Mouse (Mus musculus) CH12.LX (cell line): ENCODE data around the gene C1ra. TPM values are rescaled to one million over a fixed set of nuclear protein-coding genes. Genes with fewer than 3 reads are reported as not detected.

Experiments
- DNase-seq: peaks from one replicate; pipeline ENCODE4 v3.0.0-alpha.2; 2013; ENCODE audit errors: extremely low read depth
- H3K27ac ChIP-seq: 2 replicates; pipeline ENCODE4 v1.5.1; 2012; ENCODE audit warnings: low read depth, mild to moderate bottlenecking, control low read depth, moderate library complexity; ENCODE audit not compliant: insufficient read depth
- H3K27me3 ChIP-seq: replicated peaks from 2 replicates; pipeline ENCODE3; 2012; ENCODE audit warnings: inconsistent platforms
- H3K36me3 ChIP-seq, 2 experiments: replicated peaks in 1 of 2; 2 replicates each; pipeline versions ENCODE3 to v1.6.1; 2012; ENCODE audit warnings: inconsistent platforms in 1 of 2, low read length in 1 of 2, mild to moderate bottlenecking in 1 of 2, mixed read lengths in 1 of 2, moderate library complexity in 1 of 2; ENCODE audit not compliant: control insufficient read depth in 1 of 2, insufficient read depth in 1 of 2
- H3K4me1 ChIP-seq, 2 experiments: 2 replicates each; pipeline ENCODE4 v1.6.1; 2012; ENCODE audit warnings: inconsistent platforms in 1 of 2, moderate library complexity in 1 of 2; ENCODE audit not compliant: insufficient read depth in 2 of 2, control insufficient read depth in 1 of 2
- H3K4me2 ChIP-seq: 2 replicates; pipeline ENCODE4 v1.6.1; 2012; ENCODE audit warnings: low read depth, mild to moderate bottlenecking, control low read depth; ENCODE audit not compliant: poor library complexity, insufficient read depth, severe bottlenecking
- H3K4me3 ChIP-seq, 3 experiments: fragments of 150-350 bp in 1 of 3; sonication (generic) in 1 of 3; replicated peaks in 1 of 3; 2 replicates each; pipeline versions ENCODE3 to v1.5.1; 2011 to 2012; ENCODE audit warnings: low read depth in 2 of 3, low read length in 2 of 3, mild to moderate bottlenecking in 2 of 3, moderate library complexity in 2 of 3, control low read depth in 1 of 3, improper control_type of control experiment in 1 of 3, inconsistent platforms in 1 of 3, mixed read lengths in 1 of 3; ENCODE audit not compliant: poor library complexity in 1 of 3
- H3K79me2 ChIP-seq: replicated peaks from 2 replicates; pipeline ENCODE4 v1.6.1; 2012; ENCODE audit warnings: mild to moderate bottlenecking, moderate library complexity; ENCODE audit not compliant: control insufficient read depth, poor library complexity, insufficient read depth, severe bottlenecking; ENCODE audit errors: extremely low read depth
- H3K9ac ChIP-seq: 2 replicates; pipeline ENCODE4 v1.6.1; 2012; ENCODE audit warnings: low read depth, mild to moderate bottlenecking, control low read depth, moderate library complexity; ENCODE audit not compliant: insufficient read depth
- H3K9me3 ChIP-seq: replicated peaks from 2 replicates; pipeline ENCODE3; 2012; ENCODE audit warnings: low read length, inconsistent platforms, mixed read lengths
- BHLHE40 ChIP-seq: IDR thresholded peaks from 2 replicates; pipeline ENCODE4 v1.6.1; 2011; ENCODE audit warnings: mild to moderate bottlenecking, low read depth, low read length, improper control_type of control experiment
- CTCF ChIP-seq, 2 experiments: IDR thresholded peaks in 1 of 2; conservative IDR thresholded peaks in 1 of 2; 2 replicates each; pipeline ENCODE4 v1.5.1; 2011 to 2012; ENCODE audit warnings: low read depth in 2 of 2, low read length in 2 of 2, improper control_type of control experiment in 1 of 2, inconsistent platforms in 1 of 2, mild to moderate bottlenecking in 1 of 2, moderate library complexity in 1 of 2
- E2F4 ChIP-seq: IDR thresholded peaks from 2 replicates; pipeline ENCODE4 v1.6.1; 2011; ENCODE audit warnings: low read depth, low read length, improper control_type of control experiment; ENCODE audit not compliant: insufficient replicate concordance
- EP300 ChIP-seq: IDR thresholded peaks from 2 replicates; pipeline ENCODE4 v1.6.1; 2011; ENCODE audit warnings: low read length, improper control_type of control experiment
- IRF4 ChIP-seq: IDR thresholded peaks from 2 replicates; pipeline ENCODE4 v1.6.1; 2014; ENCODE audit warnings: low read depth, mild to moderate bottlenecking, inconsistent platforms, low read length, improper control_type of control experiment
- MAX ChIP-seq: IDR thresholded peaks from 2 replicates; pipeline ENCODE4 v1.6.1; 2011; ENCODE audit warnings: low read length, improper control_type of control experiment
- MEF2A ChIP-seq: IDR thresholded peaks from 2 replicates; pipeline ENCODE4 v1.6.1; 2014; ENCODE audit warnings: low read depth, mild to moderate bottlenecking, inconsistent platforms, low read length, improper control_type of control experiment, borderline replicate concordance
- MXI1 ChIP-seq: IDR thresholded peaks from 2 replicates; pipeline ENCODE4 v1.6.1; 2011; ENCODE audit warnings: mild to moderate bottlenecking, low read depth, low read length, improper control_type of control experiment
- NELFE ChIP-seq: IDR thresholded peaks from 2 replicates; pipeline ENCODE4 v1.6.1; 2011; ENCODE audit warnings: low read depth, low read length, improper control_type of control experiment
- NRF1 ChIP-seq: IDR thresholded peaks from 2 replicates; pipeline ENCODE4 v1.6.1; 2014; ENCODE audit warnings: low read depth, mild to moderate bottlenecking, inconsistent platforms, low read length, improper control_type of control experiment, moderate library complexity
- RAD21 ChIP-seq: IDR thresholded peaks from 2 replicates; pipeline ENCODE4 v1.6.1; 2011; ENCODE audit warnings: low read depth, mild to moderate bottlenecking, low read length, improper control_type of control experiment, moderate library complexity
- RCOR1 ChIP-seq: conservative IDR thresholded peaks from 2 replicates; pipeline ENCODE4 v1.6.1; 2012; ENCODE audit warnings: low read depth, mild to moderate bottlenecking, inconsistent platforms, low read length, improper control_type of control experiment
- SIN3A ChIP-seq: IDR thresholded peaks from 2 replicates; pipeline ENCODE4 v1.6.1; 2012; ENCODE audit warnings: low read length, improper control_type of control experiment, inconsistent platforms
- SMC3 ChIP-seq: IDR thresholded peaks from 2 replicates; pipeline ENCODE4 v1.6.1; 2011; ENCODE audit warnings: low read depth, low read length, improper control_type of control experiment
- UBTF ChIP-seq: IDR thresholded peaks from 2 replicates; pipeline ENCODE4 v1.6.1; 2012; ENCODE audit warnings: low read depth, mild to moderate bottlenecking, inconsistent platforms, low read length, improper control_type of control experiment, moderate library complexity
- ZKSCAN1 ChIP-seq: IDR thresholded peaks from 2 replicates; pipeline ENCODE4 v1.6.1; 2012; ENCODE audit warnings: low read depth, inconsistent platforms, low read length, improper control_type of control experiment, borderline replicate concordance
- ZMIZ1 ChIP-seq: IDR thresholded peaks from 2 replicates; pipeline ENCODE4 v1.6.1; 2012; ENCODE audit warnings: low read depth, mild to moderate bottlenecking, inconsistent platforms, low read length, improper control_type of control experiment
- ZNF384 ChIP-seq: IDR thresholded peaks from 2 replicates; pipeline ENCODE4 v1.6.1; 2012; ENCODE audit warnings: low read depth, low read length, improper control_type of control experiment, inconsistent platforms
- dilution Hi-C: fragments of 300-500 bp; cut with MboI; formaldehyde crosslinking; loops from 2 replicates; pipeline ENCODE4 v1.14.3; 2020; ENCODE audit warnings: low sequenced_read_pairs; ENCODE audit not compliant: extremely low pct_unique_long_range_greater_than_20kb, extremely low pct_ligation_motif_present
- in situ Hi-C: fragments of 300-500 bp; cut with MboI; formaldehyde crosslinking; loops from 3 replicates; pipeline ENCODE4 v1.14.3; 2019; ENCODE audit warnings: low sequenced_read_pairs, low pct_ligation_motif_present, low pct_unique_long_range_greater_than_20kb, mixed read lengths
- polyA plus RNA-seq: library from polyadenylated mRNA; unstranded; fragments of >175 nt; gene quantifications from 2 replicates; pipeline ENCODE4 v1.2.1, GENCODE M21; 2012; ENCODE audit warnings: low read depth; ENCODE audit not compliant: insufficient read length
- total RNA-seq, 2 experiments: library from RNA; depleted of rRNA; stranded (reverse); fragments of 300-350 nt in 1 of 2; fragments of >200 nt in 1 of 2; gene quantifications; 2 replicates each; pipeline ENCODE4 v1.2.3; 2012 to 2014

C1ra gene
- total RNA-seq (2012; rRNA removed) (8.4 and 9.9 TPM in 2 replicates), total RNA-seq (2014; rRNA removed) (19.8 and 20.1 TPM in 2 replicates), polyA plus RNA-seq (21.9 TPM in 2 replicates)

DNA sequence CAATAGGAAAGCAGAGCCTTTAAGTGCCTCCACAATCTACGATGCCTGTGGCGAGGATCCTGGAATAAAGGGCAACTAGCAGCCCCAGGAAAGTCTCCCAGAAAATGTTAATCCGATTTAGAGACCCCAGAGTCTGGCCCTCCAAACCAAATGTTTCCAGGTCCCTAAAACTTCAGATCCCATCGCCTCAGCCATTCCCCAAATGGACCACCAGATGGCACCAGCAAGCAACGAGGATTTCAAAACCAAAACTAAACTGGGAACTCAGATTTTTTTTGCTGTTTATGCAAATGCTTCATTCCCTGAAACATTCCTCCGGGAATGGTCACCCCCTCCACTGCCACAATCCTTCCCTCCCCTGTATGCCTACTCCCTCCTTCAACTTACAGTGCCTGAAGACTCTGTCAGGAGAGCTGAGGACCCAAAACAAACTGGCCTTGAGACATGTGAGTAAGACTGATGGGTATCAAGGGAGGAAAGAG is at the start of gene C1ra:
TSS of gene C1ra (plus strand) at position 51 of the 482 bp plus-strand sequence.
- peak; percentile 62 for DNase-seq
- Histone ChIP-seq H3K79me2 (no peaks in the 10 kb centered on the region), H3K9ac (peak within 1 kb of the TSS; percentile 28; the same call in 1 of the 2 replicates), H3K4me1 (peaks cover 0 to 11% of the 10 kb centered on the region in 2 experiments; a peak in 2 of 4 replicates), H3K9me3 (no peaks in the 10 kb centered on the region), H3K27me3 (no peaks in the 10 kb centered on the region), H3K27ac (no peak within 1 kb of the TSS), H3K4me2 (peak within 1 kb of the TSS; percentile 93), H3K36me3 (peaks cover 0 to 4% of the 10 kb centered on the region in 2 experiments), H3K4me3 (peak within 1 kb of the TSS; percentile 51 to 75 (median 53))
- peak; percentile 92 for TF ChIP-seq ZNF384
- no peak for TF ChIP-seq RCOR1
- peak; percentile 55 for TF ChIP-seq RAD21
- 0 out of 2 replicates have a peak, but pooled peaks have one; percentile 26 for TF ChIP-seq IRF4
- peak; percentile 79 for TF ChIP-seq SMC3
- TF ChIP-seq BHLHE40 = 0 out of 2 replicates have a peak, but pooled peaks have one; percentile 16
- peak; percentile 73 to 79 for TF ChIP-seq CTCF (conservative IDR thresholded peaks at IDR 0.05 in 1 of 2, IDR thresholded peaks at IDR 0.05 in 1 of 2; ENCODE audit: low read depth in 2 of 2, low read length in 2 of 2)
- TF ChIP-seq MEF2A = 0 out of 2 replicates have a peak, but pooled peaks have one; percentile 24
- TF ChIP-seq MAX = peak; percentile 28; the same call in 1 of the 2 replicates
- TF ChIP-seq NRF1 = no peak
- no peak for TF ChIP-seq EP300
- dilution Hi-C loops = no loop called here
- in situ Hi-C loops = no loop called here

DNA sequence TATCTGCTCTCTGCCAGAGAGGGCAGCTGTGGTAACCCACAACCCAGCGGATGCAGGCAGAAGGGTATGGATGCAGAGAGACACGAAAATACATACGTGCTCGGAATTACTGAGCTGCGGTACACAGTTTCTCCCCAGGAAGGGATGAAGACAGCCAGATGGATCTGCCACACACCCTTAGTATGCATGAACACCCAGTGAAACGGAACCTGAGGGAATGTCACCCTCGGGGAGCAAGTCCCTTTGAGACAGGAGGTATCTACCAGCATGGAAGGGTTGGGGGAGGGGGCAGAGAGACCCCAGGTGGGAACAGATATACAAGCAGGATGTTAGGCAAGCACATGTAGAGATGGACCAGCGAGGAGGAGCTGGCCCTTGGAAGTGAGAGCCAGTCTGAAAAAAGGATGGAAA is 48.3 kb upstream of the C1ra start:
- Histone ChIP-seq H3K9ac (no peak overlapping the region), H3K4me2 (no peak overlapping the region), H3K36me3 (no peaks in the 10 kb centered on the region), H3K4me3 (no peak overlapping the region), H3K27ac (no peak overlapping the region), H3K79me2 (no peaks in the 10 kb centered on the region), H3K27me3 (peaks cover 81% of the 10 kb centered on the region), H3K9me3 (no peaks in the 10 kb centered on the region), H3K4me1 (0 out of 4 replicates have a peak, but pooled peaks cover 0 to 2% of the 10 kb centered on the region in 2 experiments)
- no peak for TF ChIP-seq NELFE
- TF ChIP-seq ZKSCAN1 = no peak
- TF ChIP-seq MEF2A = no peak
- TF ChIP-seq SIN3A = no peak
- no peak for TF ChIP-seq NRF1
- no peak for TF ChIP-seq UBTF
- TF ChIP-seq E2F4 = no peak
- no peak for TF ChIP-seq ZMIZ1
- no peak for TF ChIP-seq MXI1
- DNase-seq = no peak
- in situ Hi-C loops (no loop called here), dilution Hi-C loops (no loop called here)
